Mouse (Mus musculus): Measurements from ENCODE around the gene Batf2. TPM values are rescaled to one million over a fixed set of nuclear protein-coding genes. Genes with fewer than 3 reads are reported as not detected.

The Batf2 gene
- total and polyA plus RNA-seq, 2 experiments from 2014 or later, result 0.18 to 0.46 TPM

DNA sequence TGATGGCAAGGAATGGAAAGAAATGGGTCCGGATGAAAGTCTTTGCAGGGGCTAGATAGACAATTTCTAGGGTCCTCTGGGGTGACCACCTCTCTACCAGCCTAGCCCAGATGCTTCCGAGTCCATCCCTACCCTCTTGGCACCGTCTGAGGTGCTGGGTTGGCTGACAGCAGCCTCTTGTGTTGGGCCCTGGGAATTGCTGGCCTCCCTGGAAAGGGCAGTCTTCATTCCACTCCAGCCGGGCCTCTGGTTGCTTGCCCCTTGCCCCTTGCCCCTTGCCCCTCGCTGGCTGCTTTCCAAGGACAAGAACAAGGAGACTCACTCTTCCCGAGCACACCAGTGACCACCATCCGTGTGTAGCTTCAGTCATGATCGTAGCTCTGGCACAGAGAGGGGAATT lies 15.6 kb downstream of the Batf2 start:
- Histone ChIP-seq H3K27ac (ENCODE audit: low read depth) (no peak overlapping the region), H3K4me1 (ENCODE audit: control insufficient read depth, insufficient read depth) (no peaks in the 10 kb centered on the region), H3K4me2 (ENCODE audit: low read depth, low read length) (no peak overlapping the region), H3K36me3 (replicated peaks; ENCODE audit: control insufficient read depth, insufficient read depth, low read length) (no peaks in the 10 kb centered on the region), H3K9ac (replicated peaks; ENCODE audit: low read depth, low read length) (no peak overlapping the region), H3K27me3 (ENCODE audit: control insufficient read depth, insufficient read depth, low read length) (no peaks in the 10 kb centered on the region), H3K9me3 (replicated peaks; ENCODE audit: control insufficient read depth, low read length) (no peaks in the 10 kb centered on the region), H3K4me3 (ENCODE audit: low read depth, low read length) (no peak overlapping the region)
- WGBS, result 49% methylated on average over 8 of the region's 8 CpGs
- DNase-seq (ENCODE audit: low spot score) (no peak), ATAC-seq (ENCODE audit: insufficient read depth, low read depth) (no peak)
- TF ChIP-seq EP300 (IDR thresholded peaks at IDR 0.05; ENCODE audit: low read depth) (no peak), CTCF (IDR thresholded peaks at IDR 0.05; ENCODE audit: low read depth) (no peak)

DNA sequence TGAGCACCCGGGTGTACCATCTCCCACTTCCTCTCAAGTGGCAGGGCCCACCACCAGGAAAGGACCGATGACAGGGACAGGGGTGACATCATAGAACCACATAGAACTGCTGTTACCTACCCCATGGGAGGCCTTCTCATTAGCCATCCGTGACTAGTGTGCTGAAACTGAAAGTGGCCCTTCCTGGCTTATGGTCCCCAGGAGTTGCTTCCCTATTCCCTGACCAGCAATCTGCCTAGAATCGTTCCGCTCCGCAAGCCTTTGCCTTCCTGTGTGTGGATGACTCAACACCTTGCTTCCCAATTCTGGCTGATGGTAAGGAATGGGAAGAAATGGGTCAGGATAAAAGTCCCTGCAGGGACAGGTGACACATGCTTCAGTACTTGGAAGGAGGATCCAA lies 16.4 kb downstream of the Batf2 start:
- 65% methylated on average over 6 of the region's 6 CpGs for WGBS
- Histone ChIP-seq H3K4me1 (ENCODE audit: control insufficient read depth, insufficient read depth) (no peaks in the 10 kb centered on the region), H3K9ac (replicated peaks; ENCODE audit: low read depth, low read length) (no peak overlapping the region), H3K36me3 (replicated peaks; ENCODE audit: control insufficient read depth, insufficient read depth, low read length) (no peaks in the 10 kb centered on the region), H3K9me3 (replicated peaks; ENCODE audit: control insufficient read depth, low read length) (no peaks in the 10 kb centered on the region), H3K4me2 (ENCODE audit: low read depth, low read length) (no peak overlapping the region), H3K4me3 (ENCODE audit: low read depth, low read length) (no peak overlapping the region), H3K27me3 (ENCODE audit: control insufficient read depth, insufficient read depth, low read length) (no peaks in the 10 kb centered on the region), H3K27ac (ENCODE audit: low read depth) (no peak overlapping the region)
- DNase-seq (ENCODE audit: low spot score) (no peak), ATAC-seq (ENCODE audit: insufficient read depth, low read depth) (no peak)
- TF ChIP-seq EP300 (IDR thresholded peaks at IDR 0.05; ENCODE audit: low read depth) (no peak), CTCF (IDR thresholded peaks at IDR 0.05; ENCODE audit: low read depth) (no peak)

DNA sequence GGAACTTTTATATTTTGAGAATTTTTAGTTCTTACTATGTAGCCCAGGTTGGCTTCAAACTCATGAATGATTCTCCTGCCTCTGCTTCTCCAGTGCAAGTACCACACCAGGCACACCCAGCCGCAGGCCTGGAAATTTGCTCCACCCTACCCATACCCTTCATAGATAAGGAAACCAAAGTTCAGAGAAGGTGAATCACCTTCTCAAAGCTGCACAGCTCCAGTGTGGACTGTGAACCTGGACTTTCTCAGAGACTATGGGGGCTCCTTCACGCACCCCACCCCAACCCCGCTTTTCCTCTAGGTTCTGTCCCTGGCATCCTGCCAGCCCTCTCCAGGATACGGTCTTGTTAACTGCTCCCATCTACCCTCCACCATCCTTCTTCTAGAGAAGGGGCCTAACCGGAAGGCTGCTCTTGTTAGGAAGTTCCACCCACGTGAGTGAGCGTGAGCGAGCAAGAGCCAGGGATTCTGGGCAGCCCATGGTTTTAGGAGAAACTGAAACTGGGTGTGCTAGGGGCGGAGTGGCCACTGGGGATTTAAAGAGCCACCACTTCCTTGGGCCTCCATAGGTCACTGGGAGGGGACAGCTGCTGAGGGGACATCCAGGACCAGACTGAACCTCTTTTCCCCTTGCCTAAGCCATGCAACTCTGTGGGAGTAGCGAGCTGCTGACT lies 23.2 kb downstream of the Batf2 start:
- peak overlapping the region; percentile 12; the same call in 1 of the 2 replicates for H3K4me2 ChIP-seq (ENCODE audit: low read depth, low read length)
- WGBS, result 55% methylated on average over 10 of the region's 10 CpGs
- H3K4me3 ChIP-seq (ENCODE audit: low read depth, low read length), result no peak overlapping the region
- H3K4me1 ChIP-seq (ENCODE audit: control insufficient read depth, insufficient read depth), result no peaks in the 10 kb centered on the region
- DNase-seq (ENCODE audit: low spot score) (no peak), ATAC-seq (ENCODE audit: insufficient read depth, low read depth) (0 out of 2 replicates have a peak, but pooled peaks have one; percentile 24)
- no peaks in the 10 kb centered on the region for H3K9me3 ChIP-seq (replicated peaks; ENCODE audit: control insufficient read depth, low read length)
- TF ChIP-seq EP300 (IDR thresholded peaks at IDR 0.05; ENCODE audit: low read depth) (no peak), CTCF (IDR thresholded peaks at IDR 0.05; ENCODE audit: low read depth) (no peak)
- no peaks in the 10 kb centered on the region for H3K27me3 ChIP-seq (ENCODE audit: control insufficient read depth, insufficient read depth, low read length)
- no peaks in the 10 kb centered on the region for H3K36me3 ChIP-seq (replicated peaks; ENCODE audit: control insufficient read depth, insufficient read depth, low read length)
- H3K27ac ChIP-seq (ENCODE audit: low read depth), result no peak overlapping the region
- 0 out of 2 replicates have a peak overlapping the region, but pooled peaks have one; percentile 10 for H3K9ac ChIP-seq (replicated peaks; ENCODE audit: low read depth, low read length)

DNA sequence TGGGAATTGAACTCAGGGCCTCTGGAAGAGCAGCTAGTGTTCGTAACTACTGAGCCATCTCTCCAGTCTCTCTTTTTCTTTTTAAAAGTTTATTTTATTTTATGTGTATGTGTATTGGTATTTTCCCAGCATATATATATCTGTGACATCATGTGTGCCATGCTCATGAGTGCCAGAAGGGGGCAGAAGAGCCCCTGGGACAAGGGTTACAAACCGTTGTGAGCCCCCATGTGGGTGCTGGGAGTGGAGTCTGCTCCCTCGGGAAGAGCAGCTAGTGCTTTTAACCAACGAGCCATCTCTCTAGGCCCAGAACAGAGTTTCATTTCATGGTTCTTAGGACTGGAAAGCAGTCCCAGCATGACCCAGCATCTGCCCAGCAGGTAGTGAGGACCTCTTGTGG lies 26.0 kb downstream of the Batf2 start:
- WGBS, result 84% methylated on average over 4 of the region's 4 CpGs
- no peaks in the 10 kb centered on the region for H3K27me3 ChIP-seq (ENCODE audit: control insufficient read depth, insufficient read depth, low read length)
- no peaks in the 10 kb centered on the region for H3K36me3 ChIP-seq (replicated peaks; ENCODE audit: control insufficient read depth, insufficient read depth, low read length)
- H3K4me3 ChIP-seq (ENCODE audit: low read depth, low read length), result no peak overlapping the region
- ATAC-seq (ENCODE audit: insufficient read depth, low read depth) (no peak), DNase-seq (ENCODE audit: low spot score) (no peak)
- TF ChIP-seq CTCF (IDR thresholded peaks at IDR 0.05; ENCODE audit: low read depth) (no peak), EP300 (IDR thresholded peaks at IDR 0.05; ENCODE audit: low read depth) (no peak)
- no peaks in the 10 kb centered on the region for H3K9me3 ChIP-seq (replicated peaks; ENCODE audit: control insufficient read depth, low read length)
- no peak overlapping the region for H3K4me2 ChIP-seq (ENCODE audit: low read depth, low read length)
- no peaks in the 10 kb centered on the region for H3K4me1 ChIP-seq (ENCODE audit: control insufficient read depth, insufficient read depth)
- H3K9ac ChIP-seq (replicated peaks; ENCODE audit: low read depth, low read length), result no peak overlapping the region
- H3K27ac ChIP-seq (ENCODE audit: low read depth), result no peak overlapping the region

DNA sequence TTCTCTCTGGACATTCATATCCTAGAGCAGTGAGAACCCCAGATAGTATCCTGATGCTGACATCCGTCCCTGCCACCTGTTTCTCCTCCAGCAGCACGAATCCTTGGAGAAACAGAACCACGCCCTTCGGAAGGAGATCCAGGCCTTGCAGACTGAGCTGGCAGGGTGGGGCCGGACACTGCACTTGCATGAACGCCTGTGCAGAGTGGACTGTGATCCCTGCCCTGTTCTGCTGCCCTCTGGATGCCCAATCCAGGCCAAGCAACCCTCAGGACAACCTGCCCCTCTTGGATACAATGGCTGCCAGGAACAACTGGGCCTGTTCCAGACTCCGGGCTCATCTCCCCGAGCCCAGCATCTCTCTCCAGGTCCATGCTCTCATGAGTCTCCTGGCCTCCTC lies 30.4 kb downstream of the Batf2 start:
- H3K4me2 ChIP-seq (ENCODE audit: low read depth, low read length), result no peak overlapping the region
- no peaks in the 10 kb centered on the region for H3K4me1 ChIP-seq (ENCODE audit: control insufficient read depth, insufficient read depth)
- H3K36me3 ChIP-seq (replicated peaks; ENCODE audit: control insufficient read depth, insufficient read depth, low read length), result no peaks in the 10 kb centered on the region
- TF ChIP-seq EP300 (IDR thresholded peaks at IDR 0.05; ENCODE audit: low read depth) (no peak), CTCF (IDR thresholded peaks at IDR 0.05; ENCODE audit: low read depth) (no peak)
- no peak overlapping the region for H3K9ac ChIP-seq (replicated peaks; ENCODE audit: low read depth, low read length)
- H3K4me3 ChIP-seq (ENCODE audit: low read depth, low read length), result no peak overlapping the region
- ATAC-seq (ENCODE audit: insufficient read depth, low read depth), result no peak
- DNase-seq (ENCODE audit: low spot score), result no peak
- 67% methylated on average over 8 of the region's 8 CpGs for WGBS
- no peaks in the 10 kb centered on the region for H3K27me3 ChIP-seq (ENCODE audit: control insufficient read depth, insufficient read depth, low read length)
- no peak overlapping the region for H3K27ac ChIP-seq (ENCODE audit: low read depth)
- H3K9me3 ChIP-seq (replicated peaks; ENCODE audit: control insufficient read depth, low read length), result no peaks in the 10 kb centered on the region

DNA sequence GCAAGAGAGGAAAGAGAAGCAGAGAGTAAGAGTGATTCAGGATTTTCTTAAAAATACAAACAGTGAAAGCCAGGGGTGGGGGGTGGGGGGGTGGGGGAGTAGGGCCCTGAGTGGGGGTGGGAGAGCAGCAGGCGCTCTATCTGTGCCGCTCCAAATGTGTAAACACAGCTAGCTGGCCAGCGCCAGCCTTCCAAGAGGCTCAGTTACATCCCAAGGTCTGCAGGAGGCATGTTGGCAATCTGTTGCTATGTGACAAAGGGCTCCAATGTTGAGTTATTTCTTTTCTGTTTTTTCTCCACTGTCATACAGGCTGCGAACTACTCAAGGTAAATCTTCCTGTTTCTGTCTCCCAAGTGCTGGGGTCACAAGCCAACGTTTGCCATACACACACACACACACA lies 34.0 kb downstream of the Batf2 start:
- 31% methylated on average over 4 of the region's 5 CpGs for WGBS
- TF ChIP-seq CTCF (IDR thresholded peaks at IDR 0.05; ENCODE audit: low read depth) (no peak), EP300 (IDR thresholded peaks at IDR 0.05; ENCODE audit: low read depth) (no peak)
- H3K27ac ChIP-seq (ENCODE audit: low read depth), result no peak overlapping the region

More for the DNA sequence above, 34.0 kb downstream of the Batf2 start:
- H3K4me1 ChIP-seq (ENCODE audit: control insufficient read depth, insufficient read depth), result no peaks in the 10 kb centered on the region
- ATAC-seq (ENCODE audit: insufficient read depth, low read depth) (no peak), DNase-seq (ENCODE audit: low spot score) (no peak)
- H3K9me3 ChIP-seq (replicated peaks; ENCODE audit: control insufficient read depth, low read length), result no peaks in the 10 kb centered on the region
- no peaks in the 10 kb centered on the region for H3K36me3 ChIP-seq (replicated peaks; ENCODE audit: control insufficient read depth, insufficient read depth, low read length)
- no peak overlapping the region for H3K9ac ChIP-seq (replicated peaks; ENCODE audit: low read depth, low read length)
- H3K27me3 ChIP-seq (ENCODE audit: control insufficient read depth, insufficient read depth, low read length), result no peaks in the 10 kb centered on the region
- H3K4me3 ChIP-seq (ENCODE audit: low read depth, low read length), result no peak overlapping the region
- H3K4me2 ChIP-seq (ENCODE audit: low read depth, low read length), result no peak overlapping the region

Data from heart, postnatal 0 days (tissue).